15 mouse cellular contexts compared by ENCODE assay signal in genomic region chr14:121827091-121827490, GRCm38 (mm10).
"Had no signal": no experiment of that assay in that cellular context is flagged by ENCODE, and none has a peak within 500 bp of the region (broad histone marks: within the 10 kb centered on the region; RNA-seq: fewer than 3 reads in every experiment).

No protein-coding gene starts in this region.

- H3K27ac ChIP-seq: kidney, embryonic 15.5 days; liver, embryonic 13.5 days had no signal

- H3K9ac ChIP-seq: kidney, embryonic 15.5 days; liver, embryonic 13.5 days had no signal

- DNase-seq: kidney, postnatal 14 days; layer of hippocampus, postnatal 36 days; liver, embryonic 13.5 days; lung, adult 2 months; lung, postnatal 14 days; lung, postnatal 4 days; midbrain, embryonic 14.5 days; right cerebral cortex, adult 18-20 months; right cerebral cortex, postnatal 14 days; right cerebral cortex, postnatal 4 days; thymus, adult 2 months; thymus, postnatal 14 days; thymus, postnatal 4 days had no signal

- H3K36me3 ChIP-seq: kidney, embryonic 15.5 days; liver, embryonic 13.5 days had no signal

- H3K4me3 ChIP-seq: kidney, embryonic 15.5 days; left cerebral cortex, adult 2 months; liver, embryonic 13.5 days had no signal

- H3K27me3 ChIP-seq: kidney, embryonic 15.5 days; liver, embryonic 13.5 days had no signal
